Mouse (Mus musculus) midbrain, embryonic 14.5 days (tissue): Measurements from ENCODE around the gene Paqr4. TPM values are rescaled to one million over a fixed set of nuclear protein-coding genes. Genes with fewer than 3 reads are reported as not detected.

Experiments
- ATAC-seq: fragments of 200-750 bp; cut with Nextera tagmentation; 2 replicates; pipeline ENCODE4 v1.8.0; 2017; ENCODE audit warnings: moderate number of reproducible peaks, moderate library complexity; ENCODE audit not compliant: low FRiP score, low TSS enrichment
- DNase-seq: peaks from one replicate; pipeline ENCODE4 v3.0.0-alpha.2; 2015
- H3K27ac ChIP-seq: fragments of 300-500 bp; sonication (generic); replicated peaks from 2 replicates; pipeline ENCODE4 v1.5.1; 2014; ENCODE audit warnings: mild to moderate bottlenecking, low read depth, low read length, moderate library complexity
- H3K27me3 ChIP-seq: fragments of 300-500 bp; sonication (generic); 2 replicates; pipeline ENCODE4 v1.6.1; 2014; ENCODE audit warnings: low read length, control low read depth, mixed read lengths; ENCODE audit not compliant: control insufficient read depth, insufficient read depth
- H3K36me3 ChIP-seq: fragments of 300-500 bp; sonication (generic); 2 replicates; pipeline ENCODE4 v1.6.1; 2014; ENCODE audit warnings: low read length, control low read depth; ENCODE audit not compliant: control insufficient read depth, insufficient read depth
- H3K4me1 ChIP-seq: fragments of 300-500 bp; sonication (generic); 2 replicates; pipeline ENCODE4 v1.6.1; 2014; ENCODE audit warnings: mild to moderate bottlenecking, antibody characterized with exemption, low read length, control low read depth; ENCODE audit not compliant: control insufficient read depth, insufficient read depth
- H3K4me2 ChIP-seq: fragments of 300-500 bp; sonication (generic); 2 replicates; pipeline ENCODE4 v1.6.1; 2014; ENCODE audit warnings: mild to moderate bottlenecking, low read length, moderate library complexity
- H3K4me3 ChIP-seq: fragments of 300-500 bp; sonication (generic); replicated peaks from 2 replicates; pipeline ENCODE4 v1.5.1; 2014; ENCODE audit warnings: low read depth, low read length
- H3K9ac ChIP-seq: fragments of 300-500 bp; sonication (generic); replicated peaks from 2 replicates; pipeline ENCODE4 v1.6.1; 2014; ENCODE audit warnings: mild to moderate bottlenecking, low read length, moderate library complexity
- H3K9me3 ChIP-seq: fragments of 300-500 bp; sonication (generic); 2 replicates; pipeline ENCODE4 v1.6.1; 2016; ENCODE audit warnings: low read length, control low read depth, mixed read lengths; ENCODE audit not compliant: control insufficient read depth
- WGBS: fragments of 180-500 bp; shearing (Covaris S2); extraction: QIAGEN DNeasy Blood & Tissue Kit; methylation state at CpG from one replicate; pipeline ENCODE4 v1.1.7; 2014; 5-methylcytosine and 5-hydroxymethylcytosine counted together
- polyA plus RNA-seq: library from polyadenylated mRNA; unstranded; fragments of >200 nt; fragmentation: Nextera tagmentation; extraction: Ambion mirVana; gene quantifications from 2 replicates; pipeline ENCODE4 v1.2.1, GENCODE M21; 2014

Paqr4 gene
- polyA plus RNA-seq, 1 experiment from 2014 or later = 56.6 TPM

DNA sequence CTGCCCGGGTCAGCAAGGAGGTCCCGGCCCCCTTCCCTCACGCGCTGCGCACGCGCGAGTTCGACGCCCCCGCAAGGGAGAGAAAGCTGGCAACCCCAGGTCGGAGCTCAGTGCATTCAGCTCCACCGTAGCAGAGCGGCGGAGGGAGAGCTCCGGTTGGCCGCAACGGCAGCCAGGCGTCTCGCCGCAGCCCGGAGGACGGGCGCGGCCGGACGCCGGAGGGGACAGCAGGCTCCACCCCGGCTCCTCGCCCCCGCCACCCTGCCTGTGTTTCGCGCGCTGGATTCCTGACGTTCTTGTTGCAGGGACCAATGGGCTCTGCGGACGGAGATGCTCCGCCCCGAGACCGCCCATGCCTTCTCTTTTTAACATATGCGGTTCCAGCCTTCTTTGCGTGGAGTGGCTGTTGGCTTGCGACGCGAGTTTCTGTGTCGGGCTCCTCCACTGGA is 507 bp downstream of the Paqr4 start:
- under 1% methylated on average over 45 of the region's 46 CpGs for WGBS
- Histone ChIP-seq H3K4me3 (peak overlapping the region; percentile 77), H3K36me3 (peaks cover 24% of the 10 kb centered on the region), H3K27me3 (peaks cover 40% of the 10 kb centered on the region), H3K27ac (peak overlapping the region; percentile 87), H3K4me2 (peak overlapping the region; percentile 78), H3K9me3 (no peaks in the 10 kb centered on the region), H3K4me1 (peaks cover 27% of the 10 kb centered on the region), H3K9ac (peak overlapping the region; percentile 76)
- peak; percentile 95 for DNase-seq
- peak; percentile 85 for ATAC-seq

DNA sequence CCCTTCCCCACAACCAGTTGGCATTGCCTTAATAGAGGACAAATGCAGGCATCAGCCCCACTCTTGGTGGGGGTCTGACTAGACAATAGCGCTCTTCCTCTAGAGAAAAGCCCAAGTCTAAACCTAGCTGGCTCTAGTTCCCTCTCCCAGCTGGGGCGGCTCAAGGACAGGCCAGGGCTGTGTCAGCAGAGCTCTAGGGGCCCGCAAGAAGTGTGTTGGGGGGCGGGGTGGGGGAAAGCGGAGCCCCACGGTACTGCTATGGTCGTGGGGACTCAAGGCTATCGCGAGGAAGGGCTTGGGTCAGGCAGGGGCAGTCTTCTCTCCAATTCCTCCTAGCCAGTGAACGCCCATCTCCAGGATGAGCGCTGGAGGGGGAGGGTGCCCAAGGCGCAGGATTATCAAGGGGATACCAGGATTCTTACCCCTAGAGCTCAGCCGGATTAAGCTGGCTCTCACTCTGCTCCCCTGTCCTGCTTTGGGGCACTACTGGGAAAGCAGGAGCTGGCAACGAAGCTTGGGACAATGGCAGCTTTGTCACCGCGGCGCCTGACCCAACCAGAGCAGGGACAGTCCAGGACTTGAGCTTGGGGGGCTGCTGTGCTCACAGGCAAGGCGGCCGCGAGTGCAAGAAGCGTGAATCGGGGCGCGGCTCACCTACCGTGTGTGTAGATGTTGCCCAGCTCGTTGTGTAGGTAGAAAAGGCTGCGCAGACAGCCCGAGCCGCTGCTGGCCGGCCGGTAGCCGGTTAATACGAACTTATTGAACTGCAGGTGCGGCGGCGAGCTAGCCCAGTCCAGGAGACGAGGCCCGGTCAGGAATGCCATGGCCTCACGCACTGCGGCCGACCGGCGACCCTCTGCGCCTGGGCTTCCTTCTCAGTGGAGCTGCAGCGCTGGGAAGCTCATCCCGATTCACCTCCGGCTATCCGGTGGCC is 1.2 kb downstream of the Paqr4 start:
- ATAC-seq = peak; percentile 46

DNA sequence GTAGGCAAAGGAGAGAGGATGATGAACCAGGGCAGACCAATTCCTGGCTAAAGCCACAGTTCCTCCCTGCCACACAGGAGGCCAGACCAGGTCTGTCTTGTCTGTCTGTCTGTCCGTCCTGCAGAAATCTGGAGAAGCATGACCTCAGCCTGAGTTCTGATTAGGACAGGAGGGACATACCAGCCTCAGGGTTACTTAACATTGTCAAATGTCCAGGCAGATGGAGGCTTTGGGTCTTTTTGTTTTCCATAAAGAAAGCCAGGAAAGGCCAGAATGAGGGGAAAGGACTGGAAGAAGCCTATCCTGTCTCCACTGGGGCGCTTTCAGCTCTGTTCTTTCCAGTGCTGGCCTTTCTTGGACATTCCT is 1.8 kb downstream of the Paqr4 start:
- Histone ChIP-seq H3K4me3 (peak overlapping the region; percentile 77), H3K4me1 (peaks cover 23% of the 10 kb centered on the region), H3K9me3 (no peaks in the 10 kb centered on the region), H3K27ac (peak overlapping the region; percentile 87; the same call in 1 of the 2 replicates), H3K9ac (peak overlapping the region; percentile 76), H3K27me3 (peaks cover 27% of the 10 kb centered on the region), H3K36me3 (peaks cover 28% of the 10 kb centered on the region), H3K4me2 (peak overlapping the region; percentile 78)
- ATAC-seq = no peak
- no peak for DNase-seq
- 23% methylated on average over 2 of the region's 2 CpGs for WGBS

More for the DNA sequence above, 1.2 kb downstream of the Paqr4 start:
- H3K9me3 ChIP-seq = no peaks in the 10 kb centered on the region
- under 1% methylated on average over 48 of the region's 48 CpGs for WGBS
- peak overlapping the region; percentile 77 for H3K4me3 ChIP-seq
- H3K4me1 ChIP-seq = peaks cover 23% of the 10 kb centered on the region
- peak overlapping the region; percentile 78 for H3K4me2 ChIP-seq
- DNase-seq = peak; percentile 72
- peak overlapping the region; percentile 87 for H3K27ac ChIP-seq
- peak overlapping the region; percentile 76 for H3K9ac ChIP-seq
- H3K36me3 ChIP-seq = peaks cover 28% of the 10 kb centered on the region
- H3K27me3 ChIP-seq = peaks cover 33% of the 10 kb centered on the region

DNA sequence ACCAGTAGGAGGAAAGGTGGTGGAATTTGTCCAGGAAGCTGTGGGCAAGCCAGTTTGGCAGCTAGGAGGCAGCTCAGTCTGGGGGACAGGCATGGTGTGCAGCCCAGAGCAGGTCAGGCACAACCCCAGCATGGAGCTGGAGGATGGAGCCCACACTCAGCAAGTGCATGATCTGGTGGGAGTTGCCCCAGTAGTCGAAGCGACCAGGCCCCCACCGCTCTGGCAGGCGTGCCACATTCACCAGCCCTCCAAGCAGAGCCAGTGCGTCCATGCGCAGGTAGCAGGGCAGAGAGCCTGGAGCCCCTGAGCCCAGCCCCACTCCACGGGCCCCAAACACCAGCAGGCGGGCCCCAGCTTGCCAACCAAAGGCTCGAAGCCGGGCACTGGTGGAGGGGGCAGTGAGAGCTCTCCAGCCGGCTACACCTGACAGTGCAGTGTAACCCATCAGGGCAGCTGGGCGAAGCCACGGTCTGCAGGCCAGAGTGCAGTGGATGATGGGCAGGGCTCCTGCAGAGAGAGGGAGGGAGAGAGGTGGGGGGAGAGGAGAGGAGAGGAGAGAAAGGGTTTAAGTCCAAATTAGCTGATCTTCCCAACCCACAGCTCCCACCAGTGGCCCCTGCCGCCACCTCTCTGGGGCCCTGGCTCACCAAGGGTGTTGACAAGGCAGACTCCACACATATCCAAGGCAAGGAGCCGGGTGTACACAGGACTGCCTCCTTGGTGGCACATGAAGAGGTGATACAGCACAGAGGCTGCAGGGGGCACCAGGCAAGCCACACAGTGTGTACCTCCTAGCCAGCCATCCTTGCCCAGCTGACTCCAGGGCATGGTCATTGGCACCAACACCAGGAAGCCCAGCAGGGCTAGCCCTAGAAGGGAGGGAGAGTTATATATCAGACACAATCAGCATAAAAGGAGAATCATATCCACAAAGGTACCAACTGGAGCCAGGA is 2.9 kb downstream of the Paqr4 start:
- H3K9ac ChIP-seq = no peak overlapping the region
- no peak overlapping the region for H3K27ac ChIP-seq
- ATAC-seq (no peak), DNase-seq (no peak)
- no peaks in the 10 kb centered on the region for H3K9me3 ChIP-seq
- H3K36me3 ChIP-seq = peaks cover 28% of the 10 kb centered on the region
- H3K4me2 ChIP-seq = peak overlapping the region; percentile 78
- no peak overlapping the region; the same call in 1 of the 2 replicates for H3K4me3 ChIP-seq
- H3K4me1 ChIP-seq = peaks cover 23% of the 10 kb centered on the region
- 65% methylated on average over 15 of the region's 15 CpGs for WGBS
- peaks cover 17% of the 10 kb centered on the region for H3K27me3 ChIP-seq

DNA sequence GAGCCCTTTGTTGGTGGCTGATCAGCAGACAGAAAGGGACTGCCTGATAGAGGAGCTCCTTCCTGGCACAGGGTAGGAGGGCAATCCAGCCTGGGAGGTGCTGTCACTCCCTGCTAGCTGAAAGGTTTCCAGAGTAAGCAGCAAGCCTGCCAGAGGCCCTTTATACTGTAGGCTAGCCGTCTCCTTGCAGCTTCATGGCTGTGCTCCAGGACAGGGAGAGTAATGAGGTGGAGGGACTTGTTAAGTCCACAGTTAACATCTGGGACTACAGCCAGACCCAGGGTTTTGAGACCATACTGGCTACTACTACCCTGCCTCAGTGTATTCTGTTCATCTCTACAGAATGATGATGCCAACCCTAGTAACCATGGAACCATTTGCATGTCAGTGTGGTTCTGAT is 6.3 kb downstream of the Paqr4 start:
- DNase-seq (no peak), ATAC-seq (no peak)
- 82% methylated on average over 1 of the region's 1 CpGs for WGBS

DNA sequence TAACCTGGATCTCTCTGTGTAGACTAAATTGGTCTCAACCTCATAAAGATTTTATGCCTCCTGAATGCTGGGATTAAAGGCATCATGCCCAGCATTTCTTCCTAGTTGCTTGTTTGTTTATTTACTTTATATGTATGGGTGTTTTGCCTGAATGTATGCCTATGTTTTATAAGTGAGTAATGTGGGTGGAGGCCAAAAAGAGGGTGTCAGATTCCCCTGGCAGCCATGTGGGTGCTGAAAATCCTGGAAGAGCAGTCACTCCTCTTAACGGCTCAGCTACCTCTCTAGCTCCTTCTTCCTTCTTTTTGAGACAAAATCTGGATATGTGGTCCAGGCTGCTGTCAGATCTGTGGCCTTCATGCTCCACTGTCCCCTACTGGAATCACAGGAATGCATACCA is 10.2 kb downstream of the Paqr4 start:
- DNase-seq (no peak), ATAC-seq (no peak)
- Histone ChIP-seq H3K36me3 (peaks cover 6% of the 10 kb centered on the region; the same call in 1 of the 2 replicates), H3K9ac (no peak overlapping the region), H3K9me3 (no peaks in the 10 kb centered on the region), H3K27ac (no peak overlapping the region), H3K4me3 (no peak overlapping the region), H3K4me2 (no peak overlapping the region), H3K27me3 (no peaks in the 10 kb centered on the region), H3K4me1 (peaks cover 8% of the 10 kb centered on the region; the same call in 1 of the 2 replicates)
- WGBS = 89% methylated on average over 1 of the region's 1 CpGs

More for the DNA sequence above, 6.3 kb downstream of the Paqr4 start:
- Histone ChIP-seq H3K9ac (no peak overlapping the region), H3K27ac (no peak overlapping the region), H3K36me3 (peaks cover 28% of the 10 kb centered on the region), H3K9me3 (no peaks in the 10 kb centered on the region), H3K4me3 (no peak overlapping the region), H3K4me1 (peaks cover 14% of the 10 kb centered on the region), H3K27me3 (no peaks in the 10 kb centered on the region), H3K4me2 (no peak overlapping the region)

DNA sequence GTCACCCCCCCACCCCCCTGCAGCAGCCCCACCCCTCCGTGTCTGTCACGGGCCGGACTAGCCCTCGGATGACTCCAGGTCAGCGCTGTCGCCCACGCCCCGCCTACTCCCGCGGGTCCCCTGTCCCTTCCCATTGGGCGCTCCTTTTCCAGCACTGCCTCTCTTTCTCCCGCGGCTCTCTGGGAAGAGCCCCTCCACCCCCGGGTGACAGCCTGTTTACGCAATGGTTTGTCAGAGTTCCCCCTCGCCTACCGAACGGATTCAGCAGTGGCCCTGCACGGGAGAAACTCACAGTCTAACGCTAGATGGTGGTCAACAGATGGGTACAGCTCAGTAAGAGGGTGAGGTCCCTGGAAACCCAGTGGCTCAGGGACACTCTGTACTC is 13.9 kb downstream of the Paqr4 start:
- peak overlapping the region; percentile 55 for H3K27ac ChIP-seq
- DNase-seq = peak; percentile 78
- no peaks in the 10 kb centered on the region for H3K36me3 ChIP-seq
- no peaks in the 10 kb centered on the region for H3K9me3 ChIP-seq
- peak overlapping the region; percentile 91 for H3K4me2 ChIP-seq
- peak; percentile 80 for ATAC-seq
- peak overlapping the region; percentile 63 for H3K9ac ChIP-seq
- peak overlapping the region; percentile 78 for H3K4me3 ChIP-seq
- no peaks in the 10 kb centered on the region for H3K27me3 ChIP-seq
- H3K4me1 ChIP-seq = peaks cover 9% of the 10 kb centered on the region; the same call in 1 of the 2 replicates
- WGBS = 1% methylated on average over 19 of the region's 20 CpGs

DNA sequence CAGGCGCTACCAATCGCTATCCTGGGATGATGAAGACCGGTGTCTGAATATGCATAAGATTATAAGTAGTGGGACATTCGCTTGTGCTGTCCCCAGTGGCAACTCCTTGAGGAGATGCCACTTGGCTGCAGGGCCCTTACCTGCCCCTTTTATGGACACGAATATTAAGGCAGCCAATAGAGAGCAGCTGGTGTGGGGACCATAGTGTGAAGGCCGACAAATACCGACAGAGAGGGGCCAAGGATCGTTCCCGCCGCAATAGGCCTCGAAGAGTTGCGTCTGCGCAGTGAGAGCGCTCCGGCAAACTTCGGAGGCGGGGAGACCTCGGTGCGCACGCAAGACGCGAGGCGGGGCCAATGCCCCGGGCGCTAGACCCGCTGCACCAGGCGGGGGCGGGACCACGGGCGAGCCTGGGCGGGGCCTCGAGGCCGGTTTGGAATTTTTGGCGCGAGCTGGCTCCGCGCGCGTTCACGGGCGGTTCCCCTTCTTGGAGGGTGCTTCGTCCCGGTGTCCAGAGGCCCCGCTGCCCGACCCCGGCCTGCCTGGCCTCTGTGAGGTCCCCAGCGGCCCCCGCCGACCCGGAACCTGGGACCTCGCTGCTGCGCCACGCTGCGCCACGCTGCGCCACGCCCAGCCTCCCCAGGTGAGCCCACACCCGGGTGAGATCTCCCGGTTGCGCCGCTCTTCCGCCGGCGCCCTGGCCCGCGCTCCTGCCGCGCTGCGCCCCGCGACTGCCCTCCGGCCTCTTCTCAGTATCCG is 14.5 kb downstream of the Paqr4 start, which contains the start of gene Pkmyt1:
Gene Pkmyt1 (plus strand): TSS at position 338 of the 759 bp plus-strand sequence.
- Histone ChIP-seq H3K4me1 (peaks cover 9% of the 10 kb centered on the region; the same call in 1 of the 2 replicates), H3K4me2 (peak within 1 kb of the TSS; percentile 91), H3K4me3 (peak within 1 kb of the TSS; percentile 78), H3K9me3 (no peaks in the 10 kb centered on the region), H3K36me3 (no peaks in the 10 kb centered on the region), H3K27me3 (no peaks in the 10 kb centered on the region), H3K9ac (peak within 1 kb of the TSS; percentile 63), H3K27ac (peak within 1 kb of the TSS; percentile 55)
- DNase-seq (peak; percentile 98), ATAC-seq (peak; percentile 92)
- under 1% methylated on average over 72 of the region's 73 CpGs for WGBS
